ENCODE assay signal across 8 mouse cellular contexts in the genomic region with DNA sequence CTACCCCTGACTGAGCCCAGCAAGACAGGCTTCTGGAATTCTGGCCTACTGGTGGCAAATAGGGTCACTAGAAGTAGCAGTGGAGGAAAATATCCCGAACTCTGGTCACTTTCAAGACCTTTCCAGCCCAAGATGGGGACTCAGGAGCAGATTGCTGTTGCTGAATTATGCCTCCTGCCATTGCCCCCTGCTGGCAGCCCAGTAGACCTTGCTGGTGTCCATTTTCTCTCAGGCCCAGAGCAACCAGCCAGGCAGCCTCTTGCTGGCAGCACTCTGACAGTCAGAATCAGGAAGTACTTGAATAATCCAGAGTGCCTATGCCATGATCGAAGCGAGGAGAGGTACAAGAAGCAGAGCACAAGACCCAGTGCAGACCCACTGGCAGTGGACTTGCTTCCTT. TPM values are rescaled to one million over a fixed set of nuclear protein-coding genes. Genes with fewer than 3 reads are reported as not detected.
DNase-seq lines count a peak whose midpoint lies in the region; TF ChIP-seq lines count a peak whose summit lies in the region.

No protein-coding gene starts in this region.

- no peak overlapping the region for H3K4me3 ChIP-seq in CH12.LX (replicated peaks in 1 of 3; ENCODE audit: low read depth in 2 of 3, low read length in 2 of 3, poor library complexity in 1 of 3)
- no peak overlapping the region for H3K4me3 ChIP-seq in embryonic facial prominence, embryonic 10.5 days
- H3K4me3 ChIP-seq in midbrain, embryonic 10.5 days: no peak overlapping the region

- peak; percentile 18 for DNase-seq in kidney, adult 9 months
- DNase-seq in kidney, postnatal 14 days: no peak
- peak; percentile 62 for DNase-seq in CH12.LX (ENCODE audit: extremely low read depth)
- peak; percentile 53 for DNase-seq in embryonic facial prominence, embryonic 10.5 days (ENCODE audit: low spot score)
- DNase-seq in naive thymus-derived CD4-positive, alpha-beta T cell, adult 2 months (ENCODE audit: low read depth): peak; percentile 53
- no peak for DNase-seq in urinary bladder, adult 2 months (ENCODE audit: low spot score)
- DNase-seq in midbrain, embryonic 10.5 days (ENCODE audit: low spot score): no peak
- no peak for DNase-seq in layer of hippocampus, adult 9-10 months (ENCODE audit: low spot score)

- no peak overlapping the region for H3K27ac ChIP-seq in CH12.LX (ENCODE audit: insufficient read depth, low read depth)
- no peak overlapping the region for H3K27ac ChIP-seq in embryonic facial prominence, embryonic 10.5 days (replicated peaks)
- H3K27ac ChIP-seq in midbrain, embryonic 10.5 days (replicated peaks): no peak overlapping the region

- no peaks in the 10 kb centered on the region for H3K27me3 ChIP-seq in CH12.LX (replicated peaks)
- peaks cover 52% of the 10 kb centered on the region for H3K27me3 ChIP-seq in embryonic facial prominence, embryonic 10.5 days (replicated peaks; ENCODE audit: low read depth, poor library complexity, severe bottlenecking)
- H3K27me3 ChIP-seq in midbrain, embryonic 10.5 days (ENCODE audit: low read depth, poor library complexity, severe bottlenecking): peaks cover 44% of the 10 kb centered on the region

- dilution Hi-C loops in CH12.LX (cut with MboI; ENCODE audit: extremely low pct_ligation_motif_present, extremely low pct_unique_long_range_greater_than_20kb, low sequenced_read_pairs): no loop called here

- no peak overlapping the region for H3K9ac ChIP-seq in CH12.LX (ENCODE audit: insufficient read depth, low read depth)

- no peaks in the 10 kb centered on the region for H3K36me3 ChIP-seq in CH12.LX (replicated peaks in 1 of 2; ENCODE audit: control insufficient read depth in 1 of 2, insufficient read depth in 1 of 2, low read length in 1 of 2)
- H3K36me3 ChIP-seq in embryonic facial prominence, embryonic 10.5 days (replicated peaks): no peaks in the 10 kb centered on the region
- no peaks in the 10 kb centered on the region for H3K36me3 ChIP-seq in midbrain, embryonic 10.5 days

- no peak overlapping the region for H3K4me2 ChIP-seq in CH12.LX (ENCODE audit: insufficient read depth, low read depth, poor library complexity, severe bottlenecking)

- TF ChIP-seq POLR2A in CH12.LX (IDR thresholded peaks at IDR 0.05; ENCODE audit: low read depth, low read length): no peak

- peak; percentile 30 for TF ChIP-seq RAD21 in CH12.LX (IDR thresholded peaks at IDR 0.05; ENCODE audit: low read depth, low read length)

- in situ Hi-C loops in CH12.LX (cut with MboI; ENCODE audit: low pct_ligation_motif_present, low pct_unique_long_range_greater_than_20kb, low sequenced_read_pairs): loop anchor here (25.0 kb wide), 1 partner anchor 643 kb away; no protein-coding TSS in a partner anchor

- TF ChIP-seq EP300 in CH12.LX (IDR thresholded peaks at IDR 0.05; ENCODE audit: low read length): no peak

- H3K79me2 ChIP-seq in CH12.LX (replicated peaks; ENCODE audit: control insufficient read depth, extremely low read depth, insufficient read depth, poor library complexity, severe bottlenecking): no peaks in the 10 kb centered on the region

- H3K4me1 ChIP-seq in CH12.LX (ENCODE audit: control insufficient read depth in 1 of 2, insufficient read depth in 2 of 2): peaks cover 4 to 13% of the 10 kb centered on the region in 2 experiments; a peak in 3 of 4 replicates
- peaks cover 16% of the 10 kb centered on the region for H3K4me1 ChIP-seq in embryonic facial prominence, embryonic 10.5 days
- peaks cover 23% of the 10 kb centered on the region for H3K4me1 ChIP-seq in midbrain, embryonic 10.5 days

- H3K9me3 ChIP-seq in CH12.LX (replicated peaks; ENCODE audit: low read length): no peaks in the 10 kb centered on the region
- H3K9me3 ChIP-seq in embryonic facial prominence, embryonic 10.5 days: no peaks in the 10 kb centered on the region
- no peaks in the 10 kb centered on the region for H3K9me3 ChIP-seq in midbrain, embryonic 10.5 days (replicated peaks)

- 68% methylated on average over 3 of the region's 3 CpGs for WGBS in embryonic facial prominence, embryonic 10.5 days
- 80% methylated on average over 3 of the region's 3 CpGs for WGBS in midbrain, embryonic 10.5 days

- TF ChIP-seq CTCF in CH12.LX (conservative IDR thresholded peaks at IDR 0.05 in 1 of 2, IDR thresholded peaks at IDR 0.05 in 1 of 2; ENCODE audit: low read depth in 2 of 2, low read length in 2 of 2): peak; percentile 25 to 69; a peak in 3 of 4 replicates

TF ChIP-seq in CH12.LX, 34 proteins besides CTCF, POLR2A, EP300 and RAD21:
- TF ChIP-seq SMC3 (IDR thresholded peaks at IDR 0.05; ENCODE audit: low read depth, low read length): peak; percentile 52
- no peak for TF ChIP-seq ELF1 (IDR thresholded peaks at IDR 0.05; ENCODE audit: low read depth, low read length)

RNA-seq across cellular contexts. Expression of gene Pnck, which starts 4.4 kb away (rescaled TPM):
- not detected in 2 replicates for total RNA-seq in CH12.LX (2012; rRNA removed)
- not detected in 2 replicates for total RNA-seq in CH12.LX (2014; rRNA removed)
- polyA plus RNA-seq in CH12.LX (2012; ENCODE audit: insufficient read length, low read depth): not detected in 2 replicates
- polyA plus RNA-seq in embryonic facial prominence, embryonic 10.5 days (2016; fragmentation: Nextera tagmentation; extraction: Ambion mirVana): 6.6 and 7.4 TPM in 2 replicates
- polyA plus RNA-seq in urinary bladder, adult 2 months (2012; rRNA removed): 159 and 178 TPM in 2 replicates
- 7.0 and 12.6 TPM in 2 replicates for polyA plus RNA-seq in midbrain, embryonic 10.5 days (2016; fragmentation: Nextera tagmentation; extraction: Ambion mirVana)

RNA-seq across cellular contexts. Expression of gene Dusp9, which starts 16.3 kb away (rescaled TPM):
- total RNA-seq in CH12.LX (2012; rRNA removed): 0.17 and 0.29 TPM in 2 replicates
- 0.09 and 0.19 TPM in 2 replicates for total RNA-seq in CH12.LX (2014; rRNA removed)
- polyA plus RNA-seq in CH12.LX (2012; ENCODE audit: insufficient read length, low read depth): 0.23 and 0.47 TPM in 2 replicates
- polyA plus RNA-seq in embryonic facial prominence, embryonic 10.5 days (2016; fragmentation: Nextera tagmentation; extraction: Ambion mirVana): 109 and 139 TPM in 2 replicates
- 2.6 and 2.7 TPM in 2 replicates for polyA plus RNA-seq in urinary bladder, adult 2 months (2012; rRNA removed)
- polyA plus RNA-seq in midbrain, embryonic 10.5 days (2016; fragmentation: Nextera tagmentation; extraction: Ambion mirVana): 16.6 and 32.4 TPM in 2 replicates

RNA-seq across cellular contexts. Expression of gene Slc6a8, which starts 17.4 kb away (rescaled TPM):
- total RNA-seq in CH12.LX (2012; rRNA removed) (3.2 and 4.2 TPM in 2 replicates), CH12.LX (2014; rRNA removed) (0.39 and 0.70 TPM in 2 replicates)
- 1.9 and 2.2 TPM in 2 replicates for polyA plus RNA-seq in CH12.LX (2012; ENCODE audit: insufficient read length, low read depth)
- polyA plus RNA-seq in embryonic facial prominence, embryonic 10.5 days (2016; fragmentation: Nextera tagmentation; extraction: Ambion mirVana): 4.7 and 5.6 TPM in 2 replicates
- 78.1 and 87.3 TPM in 2 replicates for polyA plus RNA-seq in urinary bladder, adult 2 months (2012; rRNA removed)
- polyA plus RNA-seq in midbrain, embryonic 10.5 days (2016; fragmentation: Nextera tagmentation; extraction: Ambion mirVana): 4.1 and 4.6 TPM in 2 replicates

Comparison
In these comparisons a context has a peak if more than half of its experiments do, and no peak if none do; other contexts are left out.
1. DNase-seq: peak in kidney, adult 9 months (single experiment), CH12.LX (single experiment), embryonic facial prominence, embryonic 10.5 days (single experiment) and naive thymus-derived CD4-positive, alpha-beta T cell, adult 2 months (single experiment); none in kidney, postnatal 14 days (single experiment), urinary bladder, adult 2 months (single experiment), midbrain, embryonic 10.5 days (single experiment) and layer of hippocampus, adult 9-10 months (single experiment).
2. RNA of gene Pnck, which starts 4.4 kb away (polyA plus RNA-seq): 159 to 178 TPM in urinary bladder, adult 2 months; 6.6 to 7.4 TPM in embryonic facial prominence, embryonic 10.5 days, 7.0 to 12.6 TPM in midbrain, embryonic 10.5 days and not detected in CH12.LX; every median in the first group is over 10 times any median in the second.
3. RNA of gene Slc6a8, which starts 17.4 kb away (polyA plus RNA-seq): 78.1 to 87.3 TPM in urinary bladder, adult 2 months; 4.7 to 5.6 TPM in embryonic facial prominence, embryonic 10.5 days, 4.1 to 4.6 TPM in midbrain, embryonic 10.5 days and 1.9 to 2.2 TPM in CH12.LX; every median in the first group is over 10 times any median in the second.